ENCODE assay signal across 17 mouse cellular contexts in the genomic region with DNA sequence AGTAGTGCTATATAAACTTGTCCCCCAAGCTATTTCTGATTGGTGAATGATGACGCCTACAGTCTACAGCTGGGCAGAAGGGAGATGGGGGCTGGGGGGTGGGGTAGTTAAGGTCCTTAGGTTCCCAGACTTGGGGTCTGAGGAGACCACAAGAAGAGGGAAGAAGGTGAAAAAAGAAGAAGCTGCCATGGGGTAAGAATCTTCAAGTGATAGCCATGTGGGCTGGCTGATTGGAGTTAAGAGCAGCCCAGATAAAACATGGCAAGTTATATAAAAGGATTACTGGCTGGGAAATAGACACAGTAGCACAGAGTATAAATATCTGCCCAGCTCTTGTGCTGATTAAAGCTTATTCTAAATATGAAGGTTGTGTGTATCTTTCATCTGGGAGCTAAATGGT.
"Had no signal": no experiment of that assay in that cellular context is flagged by ENCODE, and none has a peak within 500 bp of the region (broad histone marks: within the 10 kb centered on the region; RNA-seq: fewer than 3 reads in every experiment).

No protein-coding gene starts in this region.

- H3K4me3 ChIP-seq: liver, embryonic 15.5 days; lung, embryonic 15.5 days; megakaryocyte, embryonic 14.5 days; midbrain, embryonic 13.5 days; midbrain, embryonic 15.5 days; neural tube, embryonic 12.5 days; stomach, embryonic 15.5 days had no signal

- DNase-seq: liver, postnatal 0 days; lung, adult 2 months; lung, postnatal 14 days; lung, postnatal 36 days; right cerebral cortex, postnatal 14 days; thymus, postnatal 14 days; thymus, postnatal 36 days had no signal

- ATAC-seq: liver, postnatal 0 days; lung, postnatal 0 days; midbrain, embryonic 13.5 days; midbrain, embryonic 15.5 days had no signal

- H3K27ac ChIP-seq: liver, embryonic 15.5 days; lung, embryonic 15.5 days; macrophage; midbrain, embryonic 13.5 days; midbrain, embryonic 15.5 days; neural tube, embryonic 12.5 days; stomach, embryonic 15.5 days; stomach, postnatal 0 days had no signal

- H3K4me1 ChIP-seq: liver, embryonic 15.5 days; lung, embryonic 15.5 days; midbrain, embryonic 13.5 days; midbrain, embryonic 15.5 days; neural tube, embryonic 12.5 days; stomach, embryonic 15.5 days had no signal

- H3K27me3 ChIP-seq: liver, embryonic 15.5 days; lung, embryonic 15.5 days; megakaryocyte, embryonic 14.5 days; midbrain, embryonic 13.5 days; midbrain, embryonic 15.5 days; neural tube, embryonic 12.5 days; stomach, embryonic 15.5 days had no signal
